25 mouse cellular contexts compared by ENCODE assay signal in genomic region chr16:86388128-86388527, GRCm38 (mm10).
A peak's percentile ranks its signal among the peaks of the same experiment; 100 is the strongest.
DNase-seq lines count a peak whose midpoint lies in the region; ATAC-seq and TF ChIP-seq lines count a peak whose summit lies in the region.
"Had no signal": no experiment of that assay in that cellular context is flagged by ENCODE, and none has a peak within 500 bp of the region (broad histone marks: within the 10 kb centered on the region; RNA-seq: fewer than 3 reads in every experiment).

No protein-coding gene starts in this region.

- no peaks in the 10 kb centered on the region for H3K36me3 ChIP-seq in hindbrain, embryonic 14.5 days (replicated peaks; ENCODE audit: control insufficient read depth, insufficient read depth)
- H3K36me3 ChIP-seq in hindbrain, embryonic 11.5 days (ENCODE audit: control insufficient read depth, insufficient read depth, low read length), result no peaks in the 10 kb centered on the region
- H3K36me3 ChIP-seq in intestine, embryonic 15.5 days, result no peaks in the 10 kb centered on the region
- H3K36me3 ChIP-seq: embryonic facial prominence, embryonic 13.5 days; embryonic facial prominence, embryonic 15.5 days; forebrain, embryonic 10.5 days; forebrain, embryonic 12.5 days; forebrain, embryonic 15.5 days had no signal

- POLR2A ChIA-PET in Patski (lab: Charles Lee), result no interaction called here

- no peaks in the 10 kb centered on the region for H3K4me1 ChIP-seq in hindbrain, embryonic 14.5 days (replicated peaks; ENCODE audit: control insufficient read depth, insufficient read depth, low read length)
- H3K4me1 ChIP-seq in hindbrain, embryonic 11.5 days (replicated peaks; ENCODE audit: control insufficient read depth, insufficient read depth, low read length), result no peaks in the 10 kb centered on the region
- no peaks in the 10 kb centered on the region for H3K4me1 ChIP-seq in intestine, embryonic 15.5 days (replicated peaks)
- H3K4me1 ChIP-seq: embryonic facial prominence, embryonic 13.5 days; embryonic facial prominence, embryonic 15.5 days; forebrain, embryonic 10.5 days; forebrain, embryonic 12.5 days; forebrain, embryonic 15.5 days had no signal

- ATAC-seq in hindbrain, embryonic 14.5 days (ENCODE audit: low FRiP score), result no peak
- no peak for ATAC-seq in hindbrain, embryonic 11.5 days (ENCODE audit: low FRiP score)
- no peak for ATAC-seq in Patski
- no peak for ATAC-seq in intestine, embryonic 15.5 days
- ATAC-seq: activated CD4-positive, CD25-positive, alpha-beta regulatory T cell, adult 4 months; forebrain, embryonic 15.5 days had no signal

- H3K9me3 ChIP-seq in hindbrain, embryonic 14.5 days (ENCODE audit: control insufficient read depth, low read length), result no peaks in the 10 kb centered on the region
- no peaks in the 10 kb centered on the region for H3K9me3 ChIP-seq in hindbrain, embryonic 11.5 days (ENCODE audit: control insufficient read depth, low read length)
- no peaks in the 10 kb centered on the region for H3K9me3 ChIP-seq in intestine, embryonic 15.5 days
- H3K9me3 ChIP-seq: embryonic facial prominence, embryonic 13.5 days; embryonic facial prominence, embryonic 15.5 days; forebrain, embryonic 10.5 days; forebrain, embryonic 12.5 days; forebrain, embryonic 15.5 days had no signal

- TF ChIP-seq CTCF in Patski (IDR thresholded peaks at IDR 0.05), result no peak

- no peak overlapping the region for H3K9ac ChIP-seq in hindbrain, embryonic 14.5 days
- H3K9ac ChIP-seq in hindbrain, embryonic 11.5 days (ENCODE audit: low read depth, low read length), result no peak overlapping the region
- no peak overlapping the region for H3K9ac ChIP-seq in intestine, embryonic 15.5 days
- H3K9ac ChIP-seq: embryonic facial prominence, embryonic 13.5 days; embryonic facial prominence, embryonic 15.5 days; forebrain, embryonic 12.5 days; forebrain, embryonic 15.5 days had no signal

- no peak overlapping the region for H3K27ac ChIP-seq in hindbrain, embryonic 14.5 days
- no peak overlapping the region for H3K27ac ChIP-seq in hindbrain, embryonic 11.5 days (ENCODE audit: low read depth, low read length)
- H3K27ac ChIP-seq in intestine, embryonic 15.5 days, result no peak overlapping the region
- H3K27ac ChIP-seq: embryonic facial prominence, embryonic 13.5 days; embryonic facial prominence, embryonic 15.5 days; forebrain, embryonic 10.5 days; forebrain, embryonic 12.5 days; forebrain, embryonic 15.5 days had no signal

- CTCF ChIA-PET in Patski (lab: Charles Lee), result no interaction called here

- no peak overlapping the region for H3K4me3 ChIP-seq in hindbrain, embryonic 14.5 days (replicated peaks; ENCODE audit: low read length)
- no peak overlapping the region for H3K4me3 ChIP-seq in hindbrain, embryonic 11.5 days (ENCODE audit: low read depth, low read length)
- no peak overlapping the region for H3K4me3 ChIP-seq in intestine, embryonic 15.5 days (replicated peaks)
- H3K4me3 ChIP-seq: embryonic facial prominence, embryonic 13.5 days; embryonic facial prominence, embryonic 15.5 days; erythroblast, embryonic 14.5 days; forebrain, embryonic 10.5 days; forebrain, embryonic 12.5 days; forebrain, embryonic 15.5 days had no signal

- DNase-seq in hindbrain, embryonic 14.5 days (ENCODE audit: low spot score), result peak; percentile 26
- no peak for DNase-seq in hindbrain, embryonic 11.5 days (ENCODE audit: low spot score)
- peak; percentile 69 for DNase-seq in retina, postnatal 1 day
- DNase-seq in retina, embryonic 14.5 days (ENCODE audit: low spot score), result no peak
- peak; percentile 34 for DNase-seq in Patski (ENCODE audit: low read depth, low spot score)
- DNase-seq in retina, postnatal 7 days (ENCODE audit: low read depth, low spot score), result peak; percentile 16
- DNase-seq in neural tube, embryonic 10.5 days (ENCODE audit: extremely low spot score, low spot score), result no peak
- DNase-seq: adrenal gland, adult 8-10 months; adrenal gland, postnatal 14 days; adrenal gland, postnatal 36 days; cerebellum, adult 11 months; cerebellum, adult 18-20 months; cerebellum, adult 8-10 months; cerebellum, adult 9-11 months; cerebellum, postnatal 14 days; cerebellum, postnatal 36 days; embryo, embryonic 11 days had no signal

- no peaks in the 10 kb centered on the region for H3K27me3 ChIP-seq in hindbrain, embryonic 14.5 days (ENCODE audit: control insufficient read depth, insufficient read depth, low read length)
- H3K27me3 ChIP-seq in hindbrain, embryonic 11.5 days (ENCODE audit: control insufficient read depth, insufficient read depth, low read length), result no peaks in the 10 kb centered on the region
- H3K27me3 ChIP-seq in Patski, result no peaks in the 10 kb centered on the region
- H3K27me3 ChIP-seq in intestine, embryonic 15.5 days (replicated peaks), result no peaks in the 10 kb centered on the region
- H3K27me3 ChIP-seq: embryonic facial prominence, embryonic 13.5 days; embryonic facial prominence, embryonic 15.5 days; forebrain, embryonic 12.5 days; forebrain, embryonic 15.5 days had no signal

- in situ Hi-C loops in Patski (cut with MboI; ENCODE audit: low pct_unique_long_range_greater_than_20kb), result no loop called here

- WGBS in hindbrain, embryonic 14.5 days, result 84% methylated on average over 1 of the region's 1 CpGs
- 92% methylated on average over 1 of the region's 1 CpGs for WGBS in hindbrain, embryonic 11.5 days
- 79% methylated on average over 1 of the region's 1 CpGs for WGBS in intestine, embryonic 15.5 days

- no peak overlapping the region for H3K4me2 ChIP-seq in hindbrain, embryonic 14.5 days (replicated peaks)
- H3K4me2 ChIP-seq in hindbrain, embryonic 11.5 days (replicated peaks; ENCODE audit: low read depth, low read length), result no peak overlapping the region
- H3K4me2 ChIP-seq in intestine, embryonic 15.5 days (replicated peaks), result no peak overlapping the region
- H3K4me2 ChIP-seq: embryonic facial prominence, embryonic 13.5 days; embryonic facial prominence, embryonic 15.5 days; forebrain, embryonic 12.5 days; forebrain, embryonic 15.5 days had no signal

Comparison
In these comparisons a context has a peak if more than half of its experiments do, and no peak if none do; other contexts are left out.
1. DNase-seq: peak in hindbrain, embryonic 14.5 days (single experiment), retina, postnatal 1 day (single experiment), Patski (single experiment) and retina, postnatal 7 days (single experiment); none in hindbrain, embryonic 11.5 days (single experiment), retina, embryonic 14.5 days (single experiment) and neural tube, embryonic 10.5 days (single experiment).